18 mouse cellular contexts compared by ENCODE assay signal in the genomic region with DNA sequence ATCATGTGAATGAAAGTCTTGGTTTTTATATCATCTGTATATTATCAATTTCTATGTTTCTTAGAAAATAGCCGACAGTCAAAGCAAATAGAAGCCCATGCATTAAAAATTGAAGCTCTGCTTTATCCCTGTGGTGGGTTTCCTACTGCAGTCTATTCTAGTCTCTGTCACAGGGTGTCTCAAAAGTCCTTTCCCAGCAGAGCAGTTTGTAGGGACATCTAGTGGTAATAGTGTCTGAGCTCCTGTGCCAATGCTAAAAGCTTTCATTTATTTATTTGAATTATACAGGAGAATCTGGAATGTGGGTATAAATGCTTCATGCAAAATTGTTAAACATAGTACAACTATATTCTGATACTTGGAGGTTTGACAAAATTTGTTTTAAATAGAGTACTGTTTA. TPM values are rescaled to one million over a fixed set of nuclear protein-coding genes. Genes with fewer than 3 reads are reported as not detected.
DNase-seq lines count a peak whose midpoint lies in the region; ATAC-seq and TF ChIP-seq lines count a peak whose summit lies in the region.
"Had no signal": no experiment of that assay in that cellular context is flagged by ENCODE, and none has a peak within 500 bp of the region (broad histone marks: within the 10 kb centered on the region; RNA-seq: fewer than 3 reads in every experiment).

No protein-coding gene starts in this region.

- WGBS in embryonic facial prominence, embryonic 11.5 days: 59% methylated on average over 1 of the region's 1 CpGs
- 49% methylated on average over 1 of the region's 1 CpGs for WGBS in embryonic facial prominence, embryonic 10.5 days
- 53% methylated on average over 1 of the region's 1 CpGs for WGBS in intestine, postnatal 0 days
- 57% methylated on average over 1 of the region's 1 CpGs for WGBS in intestine, embryonic 15.5 days
- 63% methylated on average over 1 of the region's 1 CpGs for WGBS in kidney, adult 2 months

- H3K9me3 ChIP-seq in embryonic facial prominence, embryonic 11.5 days (replicated peaks; ENCODE audit: control insufficient read depth, low read length): no peaks in the 10 kb centered on the region
- H3K9me3 ChIP-seq in embryonic facial prominence, embryonic 10.5 days: no peaks in the 10 kb centered on the region
- H3K9me3 ChIP-seq in intestine, postnatal 0 days (ENCODE audit: control insufficient read depth): no peaks in the 10 kb centered on the region
- H3K9me3 ChIP-seq in intestine, embryonic 15.5 days: no peaks in the 10 kb centered on the region
- H3K9me3 ChIP-seq: embryonic facial prominence, embryonic 15.5 days; forebrain, embryonic 15.5 days; heart, embryonic 10.5 days; liver, embryonic 12.5 days had no signal

- no peak for ATAC-seq in embryonic facial prominence, embryonic 11.5 days (replicated peaks; ENCODE audit: insufficient number of reproducible peaks, low FRiP score, low TSS enrichment, low read depth)
- ATAC-seq in intestine, postnatal 0 days: no peak
- ATAC-seq in intestine, embryonic 15.5 days: no peak
- ATAC-seq: forebrain, embryonic 15.5 days; liver, embryonic 12.5 days; lung, postnatal 0 days had no signal

- no peak overlapping the region for H3K27ac ChIP-seq in embryonic facial prominence, embryonic 11.5 days (replicated peaks; ENCODE audit: low read depth, low read length)
- H3K27ac ChIP-seq in embryonic facial prominence, embryonic 10.5 days (replicated peaks): no peak overlapping the region
- no peak overlapping the region for H3K27ac ChIP-seq in intestine, postnatal 0 days (ENCODE audit: low read depth, low read length)
- no peak overlapping the region for H3K27ac ChIP-seq in intestine, embryonic 15.5 days
- no peak overlapping the region for H3K27ac ChIP-seq in kidney, adult 2 months (ENCODE audit: insufficient read depth, low read depth, low read length)
- H3K27ac ChIP-seq: embryonic facial prominence, embryonic 15.5 days; forebrain, embryonic 15.5 days; heart, embryonic 10.5 days; liver, embryonic 12.5 days had no signal

- no peaks in the 10 kb centered on the region for H3K4me1 ChIP-seq in embryonic facial prominence, embryonic 11.5 days (ENCODE audit: control insufficient read depth, insufficient read depth, low read length)
- peaks cover 11% of the 10 kb centered on the region for H3K4me1 ChIP-seq in embryonic facial prominence, embryonic 10.5 days
- H3K4me1 ChIP-seq in intestine, postnatal 0 days (replicated peaks; ENCODE audit: control insufficient read depth, insufficient read depth, low read length): no peaks in the 10 kb centered on the region
- H3K4me1 ChIP-seq in intestine, embryonic 15.5 days (replicated peaks): peaks cover 4% of the 10 kb centered on the region; the same call in 1 of the 2 replicates
- no peaks in the 10 kb centered on the region for H3K4me1 ChIP-seq in kidney, adult 2 months (ENCODE audit: control insufficient read depth, insufficient read depth, low read length)
- H3K4me1 ChIP-seq: heart, embryonic 10.5 days had no signal

- peak; percentile 30 for DNase-seq in embryonic facial prominence, embryonic 11.5 days (ENCODE audit: low spot score)
- DNase-seq in embryonic facial prominence, embryonic 10.5 days (ENCODE audit: low spot score): no peak
- peak; percentile 8 for DNase-seq in A20 (ENCODE audit: low read depth, low spot score)
- peak; percentile 28 for DNase-seq in embryo, embryonic 10 days (ENCODE audit: low spot score)
- DNase-seq in kidney, adult 2 months: no peak
- no peak for DNase-seq in c-Kit-positive CD71-positive TER-119-positive erythroid progenitor cells, embryonic 14.5 days (ENCODE audit: low spot score)
- DNase-seq: adrenal gland, postnatal 36 days; cerebellum, adult 11 months; gastrocnemius, postnatal 10 days; heart, postnatal 4 days; layer of hippocampus, adult 9-11 months had no signal

- H3K4me2 ChIP-seq in embryonic facial prominence, embryonic 11.5 days (ENCODE audit: low read depth, low read length): no peak overlapping the region
- H3K4me2 ChIP-seq in intestine, postnatal 0 days (replicated peaks; ENCODE audit: low read depth): no peak overlapping the region
- no peak overlapping the region for H3K4me2 ChIP-seq in intestine, embryonic 15.5 days (replicated peaks)
- H3K4me2 ChIP-seq: embryonic facial prominence, embryonic 15.5 days; forebrain, embryonic 15.5 days; liver, embryonic 12.5 days had no signal

- 0 out of 2 replicates have a peak, but pooled peaks cover 3% of the 10 kb centered on the region for H3K27me3 ChIP-seq in embryonic facial prominence, embryonic 11.5 days (ENCODE audit: control insufficient read depth, insufficient read depth, low read length)
- peaks cover 12% of the 10 kb centered on the region for H3K27me3 ChIP-seq in embryonic facial prominence, embryonic 10.5 days (replicated peaks; ENCODE audit: low read depth, poor library complexity, severe bottlenecking)
- H3K27me3 ChIP-seq in intestine, postnatal 0 days (replicated peaks; ENCODE audit: control insufficient read depth, insufficient read depth, low read length): peaks cover 24% of the 10 kb centered on the region
- H3K27me3 ChIP-seq in intestine, embryonic 15.5 days (replicated peaks): peaks cover 2% of the 10 kb centered on the region; the same call in 1 of the 2 replicates
- H3K27me3 ChIP-seq in kidney, adult 2 months (replicated peaks; ENCODE audit: control insufficient read depth, insufficient read depth, low read length): 0 out of 2 replicates have a peak, but pooled peaks cover 2% of the 10 kb centered on the region
- H3K27me3 ChIP-seq: forebrain, embryonic 15.5 days had no signal

- H3K4me3 ChIP-seq in embryonic facial prominence, embryonic 11.5 days (ENCODE audit: low read depth, low read length): no peak overlapping the region
- H3K4me3 ChIP-seq in embryonic facial prominence, embryonic 10.5 days: no peak overlapping the region
- no peak overlapping the region for H3K4me3 ChIP-seq in intestine, postnatal 0 days (ENCODE audit: low read depth, low read length)
- H3K4me3 ChIP-seq in intestine, embryonic 15.5 days (replicated peaks): no peak overlapping the region
- H3K4me3 ChIP-seq in kidney, adult 2 months (ENCODE audit: insufficient read depth, low read depth, low read length): no peak overlapping the region
- H3K4me3 ChIP-seq: embryonic facial prominence, embryonic 15.5 days; forebrain, embryonic 15.5 days; heart, embryonic 10.5 days; liver, embryonic 12.5 days had no signal

- no peak for TF ChIP-seq POLR2A in kidney, adult 2 months (IDR thresholded peaks at IDR 0.05; ENCODE audit: low read depth, low read length)

- no peak overlapping the region for H3K9ac ChIP-seq in embryonic facial prominence, embryonic 11.5 days (replicated peaks; ENCODE audit: low read length)
- no peak overlapping the region for H3K9ac ChIP-seq in intestine, postnatal 0 days (ENCODE audit: low read depth, low read length)
- H3K9ac ChIP-seq in intestine, embryonic 15.5 days: no peak overlapping the region
- H3K9ac ChIP-seq: embryonic facial prominence, embryonic 15.5 days; forebrain, embryonic 15.5 days; liver, embryonic 12.5 days had no signal

- H3K36me3 ChIP-seq in embryonic facial prominence, embryonic 11.5 days (replicated peaks; ENCODE audit: control insufficient read depth, insufficient read depth, low read depth, low read length): no peaks in the 10 kb centered on the region
- no peaks in the 10 kb centered on the region for H3K36me3 ChIP-seq in embryonic facial prominence, embryonic 10.5 days (replicated peaks)
- no peaks in the 10 kb centered on the region for H3K36me3 ChIP-seq in intestine, postnatal 0 days (ENCODE audit: control insufficient read depth, insufficient read depth)
- no peaks in the 10 kb centered on the region for H3K36me3 ChIP-seq in intestine, embryonic 15.5 days
- H3K36me3 ChIP-seq in kidney, adult 2 months (ENCODE audit: control insufficient read depth, insufficient read depth, low read length): no peaks in the 10 kb centered on the region
- H3K36me3 ChIP-seq: embryonic facial prominence, embryonic 15.5 days; forebrain, embryonic 15.5 days; heart, embryonic 10.5 days; liver, embryonic 12.5 days had no signal

- TF ChIP-seq CTCF in intestine, postnatal 0 days (IDR thresholded peaks at IDR 0.05; ENCODE audit: low read depth): peak; percentile 44
- no peak for TF ChIP-seq CTCF in kidney, adult 2 months (conservative IDR thresholded peaks at IDR 0.05; ENCODE audit: insufficient read depth, insufficient read length, low read depth, low read length)

RNA-seq across cellular contexts. Expression of a gene that starts 2.0 kb away (rescaled TPM):
- polyA plus RNA-seq in embryonic facial prominence, embryonic 11.5 days (2014; fragmentation: Nextera tagmentation; extraction: Ambion mirVana): 8.5 and 9.8 TPM in 2 replicates
- 7.2 and 7.9 TPM in 2 replicates for polyA plus RNA-seq in embryonic facial prominence, embryonic 10.5 days (2016; fragmentation: Nextera tagmentation; extraction: Ambion mirVana)
- polyA plus RNA-seq in intestine, postnatal 0 days (2015; fragmentation: Nextera tagmentation; extraction: Ambion mirVana): 1.1 TPM in 2 replicates
- 2.7 and 3.4 TPM in 2 replicates for polyA plus RNA-seq in intestine, embryonic 15.5 days (2015; fragmentation: Nextera tagmentation; extraction: Ambion mirVana)
- polyA plus RNA-seq in kidney, adult 2 months (2012; rRNA removed): 0.03 TPM in 2 replicates

Comparison
In these comparisons a context has a peak if more than half of its experiments do, and no peak if none do; other contexts are left out.
1. DNase-seq: peak in embryonic facial prominence, embryonic 11.5 days (single experiment), A20 (single experiment) and embryo, embryonic 10 days (single experiment); none in embryonic facial prominence, embryonic 10.5 days (single experiment), kidney, adult 2 months (single experiment) and c-Kit-positive CD71-positive TER-119-positive erythroid progenitor cells, embryonic 14.5 days (single experiment).